Mouse (Mus musculus) kidney, embryonic 16.5 days (tissue): Measurements from ENCODE around the gene Myl7. TPM values are rescaled to one million over a fixed set of nuclear protein-coding genes. Genes with fewer than 3 reads are reported as not detected.

Source experiments
- ATAC-seq: fragments of 200-750 bp; cut with Nextera tagmentation; 2 replicates; pipeline ENCODE4 v1.8.0; 2017; ENCODE audit warnings: moderate TSS enrichment; ENCODE audit not compliant: low FRiP score, low TSS enrichment
- H3K27ac ChIP-seq: fragments of 300-500 bp; sonication (generic); 2 replicates; pipeline ENCODE4 v1.5.1; 2014; ENCODE audit warnings: low read length
- H3K27me3 ChIP-seq: fragments of 300-500 bp; sonication (generic); 2 replicates; pipeline ENCODE4 v1.6.1; 2014; ENCODE audit warnings: low read length, control low read depth, mixed read lengths; ENCODE audit not compliant: insufficient read depth
- H3K36me3 ChIP-seq: fragments of 300-500 bp; sonication (generic); 2 replicates; pipeline ENCODE4 v1.6.1; 2014; ENCODE audit warnings: low read length, control low read depth, mixed read lengths; ENCODE audit not compliant: insufficient read depth
- H3K4me1 ChIP-seq: fragments of 300-500 bp; sonication (generic); 2 replicates; pipeline ENCODE4 v1.6.1; 2014; ENCODE audit warnings: low read length, control low read depth, mixed read lengths; ENCODE audit not compliant: insufficient read depth
- H3K4me2 ChIP-seq: fragments of 300-500 bp; sonication (generic); replicated peaks from 2 replicates; pipeline ENCODE4 v1.6.1; 2014; ENCODE audit warnings: low read depth, low read length
- H3K4me3 ChIP-seq: fragments of 300-500 bp; sonication (generic); 2 replicates; pipeline ENCODE4 v1.5.1; 2014; ENCODE audit warnings: mild to moderate bottlenecking, low read length
- H3K9ac ChIP-seq: fragments of 300-500 bp; sonication (generic); replicated peaks from 2 replicates; pipeline ENCODE4 v1.6.1; 2014; ENCODE audit warnings: low read length
- H3K9me3 ChIP-seq: fragments of 300-500 bp; sonication (generic); 2 replicates; pipeline ENCODE4 v1.6.1; 2016; ENCODE audit warnings: low read length, control low read depth
- WGBS: fragments of 180-500 bp; shearing (Covaris S2); extraction: QIAGEN DNeasy Blood & Tissue Kit; methylation state at CpG from one replicate; pipeline ENCODE4 v1.1.7; 2014; 5-methylcytosine and 5-hydroxymethylcytosine counted together
- polyA plus RNA-seq: library from polyadenylated mRNA; unstranded; fragments of >200 nt; fragmentation: Nextera tagmentation; extraction: Ambion mirVana; gene quantifications from 2 replicates; pipeline ENCODE4 v1.2.1, GENCODE M21; 2015

Gene Myl7
- polyA plus RNA-seq, 1 experiment from 2014 or later: 5.1 TPM

GRCm38 (mm10) chr11:5905778-5906518 is 7.4 kb upstream of the Myl7 start:
- no peaks in the 10 kb centered on the region for H3K9me3 ChIP-seq
- H3K9ac ChIP-seq: no peak overlapping the region
- no peak overlapping the region for H3K27ac ChIP-seq
- ATAC-seq: no peak
- WGBS: 83% methylated on average over 10 of the region's 10 CpGs
- H3K27me3 ChIP-seq: peaks cover 8% of the 10 kb centered on the region; the same call in 1 of the 2 replicates
- H3K4me3 ChIP-seq: no peak overlapping the region
- no peak overlapping the region for H3K4me2 ChIP-seq
- H3K36me3 ChIP-seq: no peaks in the 10 kb centered on the region
- H3K4me1 ChIP-seq: peaks cover 13% of the 10 kb centered on the region

- ATAC-seq: no peak
- WGBS: 93% methylated on average over 6 of the region's 6 CpGs
Observed at GRCm38 (mm10) chr11:5904871-5905270, 6.3 kb upstream of the Myl7 start.

GRCm38 (mm10) chr11:5904357-5904756 is 5.8 kb upstream of the Myl7 start:
- 77% methylated on average over 19 of the region's 19 CpGs for WGBS

More at GRCm38 (mm10) chr11:5904871-5905270, 6.3 kb upstream of the Myl7 start:
- no peaks in the 10 kb centered on the region for H3K36me3 ChIP-seq
- no peak overlapping the region for H3K4me3 ChIP-seq
- H3K4me2 ChIP-seq: no peak overlapping the region
- peaks cover 8% of the 10 kb centered on the region; the same call in 1 of the 2 replicates for H3K27me3 ChIP-seq
- H3K9me3 ChIP-seq: no peaks in the 10 kb centered on the region
- peaks cover 13% of the 10 kb centered on the region for H3K4me1 ChIP-seq
- H3K9ac ChIP-seq: no peak overlapping the region
- no peak overlapping the region for H3K27ac ChIP-seq

GRCm38 (mm10) chr11:5903844-5904243 is 5.3 kb upstream of the Myl7 start:
- Histone ChIP-seq H3K9me3 (no peaks in the 10 kb centered on the region), H3K9ac (no peak overlapping the region), H3K4me1 (peaks cover 13% of the 10 kb centered on the region), H3K4me2 (no peak overlapping the region), H3K27me3 (peaks cover 8% of the 10 kb centered on the region; the same call in 1 of the 2 replicates), H3K36me3 (no peaks in the 10 kb centered on the region), H3K4me3 (no peak overlapping the region), H3K27ac (no peak overlapping the region)
- ATAC-seq: no peak
- 90% methylated on average over 2 of the region's 2 CpGs for WGBS

More at GRCm38 (mm10) chr11:5904357-5904756, 5.8 kb upstream of the Myl7 start:
- ATAC-seq: no peak
- Histone ChIP-seq H3K9me3 (no peaks in the 10 kb centered on the region), H3K4me3 (no peak overlapping the region), H3K4me1 (peaks cover 13% of the 10 kb centered on the region), H3K36me3 (no peaks in the 10 kb centered on the region), H3K27ac (no peak overlapping the region), H3K4me2 (no peak overlapping the region), H3K9ac (no peak overlapping the region), H3K27me3 (peaks cover 8% of the 10 kb centered on the region; the same call in 1 of the 2 replicates)

GRCm38 (mm10) chr11:5902390-5902789 is 3.8 kb upstream of the Myl7 start:
- Histone ChIP-seq H3K27ac (no peak overlapping the region), H3K9ac (peak overlapping the region; percentile 57), H3K27me3 (peaks cover 8% of the 10 kb centered on the region; the same call in 1 of the 2 replicates), H3K9me3 (no peaks in the 10 kb centered on the region), H3K4me1 (peaks cover 25% of the 10 kb centered on the region), H3K36me3 (no peaks in the 10 kb centered on the region), H3K4me2 (peak overlapping the region; percentile 76), H3K4me3 (peak overlapping the region; percentile 40)
- peak; percentile 60 for ATAC-seq
- WGBS: 11% methylated on average over 6 of the region's 6 CpGs

GRCm38 (mm10) chr11:5901950-5902349 is 3.4 kb upstream of the Myl7 start:
- Histone ChIP-seq H3K27ac (no peak overlapping the region), H3K9me3 (no peaks in the 10 kb centered on the region), H3K4me3 (peak overlapping the region; percentile 40), H3K36me3 (no peaks in the 10 kb centered on the region), H3K4me2 (peak overlapping the region; percentile 76), H3K9ac (peak overlapping the region; percentile 57), H3K4me1 (peaks cover 30% of the 10 kb centered on the region), H3K27me3 (peaks cover 8% of the 10 kb centered on the region; the same call in 1 of the 2 replicates)
- peak; percentile 65 for ATAC-seq
- WGBS: 1% methylated on average over 32 of the region's 32 CpGs

- Histone ChIP-seq H3K36me3 (no peaks in the 10 kb centered on the region), H3K4me1 (peaks cover 31% of the 10 kb centered on the region), H3K4me2 (peak overlapping the region; percentile 76), H3K9ac (peak overlapping the region; percentile 57), H3K4me3 (peak overlapping the region; percentile 40), H3K9me3 (no peaks in the 10 kb centered on the region), H3K27me3 (peaks cover 8% of the 10 kb centered on the region; the same call in 1 of the 2 replicates), H3K27ac (no peak overlapping the region)
- ATAC-seq: no peak
- whole genome bisulfite sequencing: 19% methylated on average over 3 of the region's 3 CpGs
Observed at GRCm38 (mm10) chr11:5901320-5901719, 2.7 kb upstream of the Myl7 start.

GRCm38 (mm10) chr11:5899286-5899685 is 704 bp upstream of the Myl7 start:
- Histone ChIP-seq H3K9ac (no peak overlapping the region), H3K9me3 (no peaks in the 10 kb centered on the region), H3K4me2 (no peak overlapping the region), H3K4me1 (peaks cover 34% of the 10 kb centered on the region), H3K36me3 (no peaks in the 10 kb centered on the region), H3K4me3 (no peak overlapping the region), H3K27me3 (peaks cover 8% of the 10 kb centered on the region; the same call in 1 of the 2 replicates), H3K27ac (no peak overlapping the region)
- WGBS: 94% methylated on average over 10 of the region's 10 CpGs
- no peak for ATAC-seq

- 20% methylated on average over 10 of the region's 10 CpGs for WGBS
- Histone ChIP-seq H3K4me3 (no peak overlapping the region), H3K36me3 (no peaks in the 10 kb centered on the region), H3K27me3 (peaks cover 6% of the 10 kb centered on the region; the same call in 1 of the 2 replicates), H3K27ac (no peak overlapping the region), H3K4me2 (peak overlapping the region; percentile 24; the same call in 1 of the 2 replicates), H3K9ac (no peak overlapping the region), H3K9me3 (no peaks in the 10 kb centered on the region), H3K4me1 (peaks cover 47% of the 10 kb centered on the region)
- ATAC-seq: no peak
Observed at GRCm38 (mm10) chr11:5897839-5898238, 743 bp downstream of the Myl7 start.

GRCm38 (mm10) chr11:5897230-5897629 is 1.4 kb downstream of the Myl7 start:
- Histone ChIP-seq H3K9me3 (no peaks in the 10 kb centered on the region), H3K27ac (no peak overlapping the region), H3K36me3 (no peaks in the 10 kb centered on the region), H3K4me1 (peaks cover 50% of the 10 kb centered on the region), H3K9ac (no peak overlapping the region), H3K27me3 (peaks cover 3% of the 10 kb centered on the region; the same call in 1 of the 2 replicates), H3K4me2 (peak overlapping the region; percentile 24; the same call in 1 of the 2 replicates), H3K4me3 (no peak overlapping the region)
- WGBS: 22% methylated on average over 16 of the region's 16 CpGs
- no peak for ATAC-seq
